Mouse (Mus musculus): ENCODE data around the gene Jmjd4. TPM values are rescaled to one million over a fixed set of nuclear protein-coding genes. Genes with fewer than 3 reads are reported as not detected.

Gene Jmjd4
- polyA plus RNA-seq, 1 experiment from 2014 or later, result 8.8 TPM

- WGBS, result 6% methylated on average over 37 of the region's 37 CpGs
- peak overlapping the region; percentile 77 for H3K27ac ChIP-seq
- H3K9ac ChIP-seq, result peak overlapping the region; percentile 96
- ATAC-seq (replicated peaks; ENCODE audit: insufficient number of reproducible peaks, insufficient read depth, low FRiP score, low read depth), result peak; percentile 65
- peak overlapping the region; percentile 72 for H3K4me3 ChIP-seq
- 0 out of 2 replicates have a peak, but pooled peaks cover 2% of the 10 kb centered on the region for H3K27me3 ChIP-seq
- H3K36me3 ChIP-seq, result peaks cover 2% of the 10 kb centered on the region; the same call in 1 of the 2 replicates
- no peaks in the 10 kb centered on the region for H3K9me3 ChIP-seq (replicated peaks)
- peaks cover 16% of the 10 kb centered on the region for H3K4me1 ChIP-seq (replicated peaks)
- peak overlapping the region; percentile 90 for H3K4me2 ChIP-seq
Measured at GRCm38 (mm10) chr11:59471413-59472325, 21.8 kb downstream of the Jmjd4 start.

GRCm38 (mm10) chr11:59472326-59472677 lies 22.5 kb downstream of the Jmjd4 start, which contains the start of gene Zfp867:
Gene Zfp867 (minus strand): TSS chr11:59472474.
- H3K4me2 ChIP-seq, result peak within 1 kb of the TSS; percentile 90
- peak within 1 kb of the TSS; percentile 77 for H3K27ac ChIP-seq
- WGBS, result under 1% methylated on average over 19 of the region's 19 CpGs
- peak within 1 kb of the TSS; percentile 96 for H3K9ac ChIP-seq
- H3K4me3 ChIP-seq, result peak within 1 kb of the TSS; percentile 72
- H3K27me3 ChIP-seq, result 0 out of 2 replicates have a peak, but pooled peaks cover 2% of the 10 kb centered on the region
- peaks cover 16% of the 10 kb centered on the region for H3K4me1 ChIP-seq (replicated peaks)
- H3K9me3 ChIP-seq (replicated peaks), result no peaks in the 10 kb centered on the region
- no peaks in the 10 kb centered on the region for H3K36me3 ChIP-seq
- ATAC-seq (replicated peaks; ENCODE audit: insufficient number of reproducible peaks, insufficient read depth, low FRiP score, low read depth), result peak; percentile 84

GRCm38 (mm10) chr11:59477240-59477639 lies 27.4 kb downstream of the Jmjd4 start:
- Histone ChIP-seq H3K27me3 (0 out of 2 replicates have a peak, but pooled peaks cover 2% of the 10 kb centered on the region), H3K4me1 (replicated peaks) (peaks cover 7% of the 10 kb centered on the region), H3K4me3 (no peak overlapping the region), H3K9ac (no peak overlapping the region), H3K9me3 (replicated peaks) (no peaks in the 10 kb centered on the region), H3K27ac (no peak overlapping the region), H3K4me2 (no peak overlapping the region), H3K36me3 (no peaks in the 10 kb centered on the region)
- WGBS, result 63% methylated on average over 6 of the region's 6 CpGs
- ATAC-seq (replicated peaks; ENCODE audit: insufficient number of reproducible peaks, insufficient read depth, low FRiP score, low read depth), result no peak

DNA sequence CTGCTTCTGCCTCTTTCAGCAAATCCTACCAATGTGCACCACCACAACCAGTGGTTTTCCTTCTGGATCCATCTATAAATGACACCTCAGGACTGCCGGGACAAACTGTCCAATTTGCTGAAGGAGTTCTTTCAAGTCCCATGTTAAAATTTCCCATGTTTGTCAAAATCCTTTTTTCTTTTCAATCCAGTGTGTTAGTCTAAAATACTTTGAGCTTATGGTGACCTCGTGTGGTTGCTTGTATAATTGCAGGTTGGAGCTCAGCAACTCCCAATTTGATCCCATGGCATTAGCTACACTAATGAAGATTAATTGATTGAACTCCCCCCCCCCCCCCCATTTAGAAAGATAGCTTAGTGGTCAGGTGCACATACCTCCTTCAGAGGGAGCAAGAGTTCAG lies 33.4 kb downstream of the Jmjd4 start:
- Histone ChIP-seq H3K4me1 (replicated peaks) (no peaks in the 10 kb centered on the region), H3K4me2 (no peak overlapping the region), H3K9me3 (replicated peaks) (no peaks in the 10 kb centered on the region), H3K27me3 (no peaks in the 10 kb centered on the region), H3K4me3 (no peak overlapping the region), H3K27ac (no peak overlapping the region), H3K9ac (no peak overlapping the region), H3K36me3 (peaks cover 28% of the 10 kb centered on the region)
- no peak for ATAC-seq (replicated peaks; ENCODE audit: insufficient number of reproducible peaks, insufficient read depth, low FRiP score, low read depth)
- 1% methylated on average over 2 of the region's 2 CpGs for WGBS

GRCm38 (mm10) chr11:59485641-59486040 lies 35.8 kb downstream of the Jmjd4 start:
- no peak overlapping the region for H3K4me2 ChIP-seq
- no peaks in the 10 kb centered on the region for H3K4me1 ChIP-seq (replicated peaks)
- 42% methylated on average over 2 of the region's 2 CpGs for WGBS
- peaks cover 48% of the 10 kb centered on the region for H3K36me3 ChIP-seq
- no peaks in the 10 kb centered on the region for H3K9me3 ChIP-seq (replicated peaks)
- H3K27ac ChIP-seq, result no peak overlapping the region
- no peak overlapping the region for H3K9ac ChIP-seq
- H3K4me3 ChIP-seq, result no peak overlapping the region
- H3K27me3 ChIP-seq, result no peaks in the 10 kb centered on the region
- no peak for ATAC-seq (replicated peaks; ENCODE audit: insufficient number of reproducible peaks, insufficient read depth, low FRiP score, low read depth)

GRCm38 (mm10) chr11:59486222-59486621 lies 36.4 kb downstream of the Jmjd4 start:
- no peak for ATAC-seq (replicated peaks; ENCODE audit: insufficient number of reproducible peaks, insufficient read depth, low FRiP score, low read depth)
- H3K9ac ChIP-seq, result no peak overlapping the region

GRCm38 (mm10) chr11:59496672-59497310 lies 46.9 kb downstream of the Jmjd4 start:
- 62% methylated on average over 6 of the region's 6 CpGs for WGBS
- peaks cover 93% of the 10 kb centered on the region for H3K36me3 ChIP-seq
- no peak overlapping the region for H3K9ac ChIP-seq
- no peaks in the 10 kb centered on the region for H3K27me3 ChIP-seq
- no peak overlapping the region for H3K4me3 ChIP-seq
- no peak overlapping the region for H3K27ac ChIP-seq
- H3K9me3 ChIP-seq (replicated peaks), result no peaks in the 10 kb centered on the region
- H3K4me2 ChIP-seq, result no peak overlapping the region
- no peak for ATAC-seq (replicated peaks; ENCODE audit: insufficient number of reproducible peaks, insufficient read depth, low FRiP score, low read depth)
- H3K4me1 ChIP-seq (replicated peaks), result no peaks in the 10 kb centered on the region

More at GRCm38 (mm10) chr11:59486222-59486621, 36.4 kb downstream of the Jmjd4 start:
- Histone ChIP-seq H3K4me2 (no peak overlapping the region), H3K4me1 (replicated peaks) (no peaks in the 10 kb centered on the region), H3K27ac (no peak overlapping the region), H3K27me3 (no peaks in the 10 kb centered on the region), H3K36me3 (peaks cover 54% of the 10 kb centered on the region), H3K9me3 (replicated peaks) (no peaks in the 10 kb centered on the region), H3K4me3 (no peak overlapping the region)
- WGBS, result 65% methylated on average over 8 of the region's 8 CpGs

- Histone ChIP-seq H3K4me2 (no peak overlapping the region), H3K4me3 (no peak overlapping the region), H3K27me3 (no peaks in the 10 kb centered on the region), H3K9ac (no peak overlapping the region), H3K9me3 (replicated peaks) (no peaks in the 10 kb centered on the region), H3K36me3 (peaks cover 92% of the 10 kb centered on the region), H3K4me1 (replicated peaks) (no peaks in the 10 kb centered on the region), H3K27ac (no peak overlapping the region)
- 89% methylated on average over 7 of the region's 7 CpGs for WGBS
- ATAC-seq (replicated peaks; ENCODE audit: insufficient number of reproducible peaks, insufficient read depth, low FRiP score, low read depth), result no peak
Measured at GRCm38 (mm10) chr11:59497747-59498146, 47.9 kb downstream of the Jmjd4 start.

- Histone ChIP-seq H3K4me1 (replicated peaks) (peaks cover 13% of the 10 kb centered on the region), H3K4me2 (no peak overlapping the region), H3K27me3 (no peaks in the 10 kb centered on the region), H3K27ac (no peak overlapping the region), H3K9ac (no peak overlapping the region), H3K9me3 (replicated peaks) (no peaks in the 10 kb centered on the region), H3K4me3 (no peak overlapping the region), H3K36me3 (peaks cover 73% of the 10 kb centered on the region)
- WGBS, result 81% methylated on average over 5 of the region's 5 CpGs
- ATAC-seq (replicated peaks; ENCODE audit: insufficient number of reproducible peaks, insufficient read depth, low FRiP score, low read depth), result no peak
Measured at GRCm38 (mm10) chr11:59501978-59502700, 52.3 kb downstream of the Jmjd4 start.

DNA sequence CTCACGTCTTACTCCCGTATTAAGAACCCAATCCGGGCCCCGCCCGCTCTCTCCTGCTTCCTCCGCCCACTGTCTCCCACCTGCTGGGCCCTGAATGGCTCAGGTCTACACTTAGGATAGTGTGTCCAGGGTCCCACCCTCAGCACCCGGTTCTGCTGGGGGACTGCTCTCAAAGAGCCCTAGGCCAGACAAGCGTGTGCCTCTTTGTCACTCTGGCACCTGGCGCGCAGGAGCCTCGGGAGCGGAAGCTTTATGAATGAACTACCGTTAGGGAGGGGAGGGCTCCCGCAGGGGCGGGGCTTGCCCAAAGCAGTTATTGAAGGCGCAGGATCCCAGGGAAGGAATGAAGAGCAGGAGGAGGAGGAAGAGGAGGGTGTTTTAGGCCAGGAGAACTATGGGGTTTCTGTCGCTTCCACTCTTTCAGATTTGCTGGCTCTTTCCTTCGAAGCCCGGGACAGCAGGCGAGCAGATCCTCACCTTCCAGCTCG lies 55.5 kb downstream of the Jmjd4 start:
- peaks cover 19% of the 10 kb centered on the region for H3K4me1 ChIP-seq (replicated peaks)
- H3K27ac ChIP-seq, result peak overlapping the region; percentile 97
- H3K27me3 ChIP-seq, result no peaks in the 10 kb centered on the region
- H3K9ac ChIP-seq, result peak overlapping the region; percentile 90
- peak overlapping the region; percentile 89 for H3K4me3 ChIP-seq
- H3K9me3 ChIP-seq (replicated peaks), result no peaks in the 10 kb centered on the region
- peak; percentile 20; the same call in 1 of the 2 replicates for ATAC-seq (replicated peaks; ENCODE audit: insufficient number of reproducible peaks, insufficient read depth, low FRiP score, low read depth)
- WGBS, result 1% methylated on average over 21 of the region's 21 CpGs
- H3K36me3 ChIP-seq, result peaks cover 41% of the 10 kb centered on the region
- H3K4me2 ChIP-seq, result peak overlapping the region; percentile 84

Data from heart, embryonic 15.5 days (tissue).